ENCODE assay signal across 21 mouse cellular contexts in genomic region chr12:108940255-108940654, GRCm38 (mm10).
"Had no signal": no experiment of that assay in that cellular context is flagged by ENCODE, and none has a peak within 500 bp of the region (broad histone marks: within the 10 kb centered on the region; RNA-seq: fewer than 3 reads in every experiment).

No protein-coding gene starts in this region.

- DNase-seq: kidney, adult 18-20 months; kidney, adult 9 months; kidney, postnatal 25 days; layer of hippocampus, postnatal 36 days; lung, adult 18-20 months; lung, postnatal 10 days; lung, postnatal 36 days; right cerebral cortex, postnatal 25 days; spleen, adult 18-20 months had no signal

- H3K9me3 ChIP-seq: lung, embryonic 15.5 days; megakaryocyte, embryonic 14.5 days; midbrain, embryonic 10.5 days; midbrain, embryonic 15.5 days; neural tube, embryonic 12.5 days; neural tube, embryonic 15.5 days; stomach, embryonic 15.5 days had no signal

- H3K27ac ChIP-seq: kidney, postnatal 0 days; left cerebral cortex, adult 2 months; liver, embryonic 14.5 days; lung, embryonic 15.5 days; midbrain, embryonic 15.5 days; neural tube, embryonic 12.5 days; neural tube, embryonic 15.5 days; stomach, embryonic 15.5 days had no signal

- H3K9ac ChIP-seq: liver, embryonic 14.5 days; lung, embryonic 15.5 days; midbrain, embryonic 15.5 days; neural tube, embryonic 12.5 days; neural tube, embryonic 15.5 days; stomach, embryonic 15.5 days had no signal

- H3K4me2 ChIP-seq: lung, embryonic 15.5 days; midbrain, embryonic 15.5 days; neural tube, embryonic 12.5 days; neural tube, embryonic 15.5 days; stomach, embryonic 15.5 days had no signal

- ATAC-seq: inflammation-experienced regulatory T-cells, adult 6 months; intestine, embryonic 16.5 days; midbrain, embryonic 15.5 days had no signal

- H3K36me3 ChIP-seq: lung, embryonic 15.5 days; midbrain, embryonic 10.5 days; midbrain, embryonic 15.5 days; neural tube, embryonic 12.5 days; neural tube, embryonic 15.5 days; stomach, embryonic 15.5 days had no signal

- H3K4me1 ChIP-seq: lung, embryonic 15.5 days; neural tube, embryonic 12.5 days; neural tube, embryonic 15.5 days; stomach, embryonic 15.5 days had no signal

- H3K27me3 ChIP-seq: lung, embryonic 15.5 days; megakaryocyte, embryonic 14.5 days; midbrain, embryonic 15.5 days; neural tube, embryonic 12.5 days; neural tube, embryonic 15.5 days; stomach, embryonic 15.5 days had no signal

- H3K4me3 ChIP-seq: left cerebral cortex, adult 2 months; lung, embryonic 15.5 days; megakaryocyte, embryonic 14.5 days; midbrain, embryonic 10.5 days; midbrain, embryonic 15.5 days; neural tube, embryonic 12.5 days; neural tube, embryonic 15.5 days; stomach, embryonic 15.5 days had no signal
